Mouse (Mus musculus) embryonic facial prominence, embryonic 14.5 days (tissue): Measurements from ENCODE around the gene Eef1a1. TPM values are rescaled to one million over a fixed set of nuclear protein-coding genes. Genes with fewer than 3 reads are reported as not detected.

ENCODE experiments used
- ATAC-seq: fragments of 200-750 bp; cut with Nextera tagmentation; 2 replicates; pipeline ENCODE4 v1.8.0; 2017; ENCODE audit warnings: low read depth, moderate number of reproducible peaks, moderate TSS enrichment
- DNase-seq: peaks from one replicate; pipeline ENCODE4 v3.0.0-alpha.2; 2015; ENCODE audit warnings: low spot score
- H3K27ac ChIP-seq: fragments of 300-500 bp; sonication (generic); replicated peaks from 2 replicates; pipeline ENCODE4 v1.5.1; 2014; ENCODE audit warnings: low read depth, mild to moderate bottlenecking, low read length, moderate library complexity
- H3K27me3 ChIP-seq: fragments of 300-500 bp; sonication (generic); replicated peaks from 2 replicates; pipeline ENCODE4 v1.6.1; 2014; ENCODE audit warnings: low read length; ENCODE audit not compliant: control insufficient read depth, insufficient read depth
- H3K36me3 ChIP-seq: fragments of 300-500 bp; sonication (generic); 2 replicates; pipeline ENCODE4 v1.6.1; 2014; ENCODE audit warnings: low read length, mixed read lengths; ENCODE audit not compliant: control insufficient read depth, insufficient read depth
- H3K4me1 ChIP-seq: fragments of 300-500 bp; sonication (generic); 2 replicates; pipeline ENCODE4 v1.6.1; 2014; ENCODE audit warnings: antibody characterized with exemption, low read length; ENCODE audit not compliant: control insufficient read depth, insufficient read depth
- H3K4me2 ChIP-seq: fragments of 300-500 bp; sonication (generic); 2 replicates; pipeline ENCODE4 v1.6.1; 2014; ENCODE audit warnings: low read depth, mild to moderate bottlenecking, low read length, moderate library complexity, mixed read lengths
- H3K4me3 ChIP-seq: fragments of 300-500 bp; sonication (generic); 2 replicates; pipeline ENCODE4 v1.5.1; 2014; ENCODE audit warnings: low read depth, mild to moderate bottlenecking, low read length
- H3K9ac ChIP-seq: fragments of 300-500 bp; sonication (generic); 2 replicates; pipeline ENCODE4 v1.6.1; 2014; ENCODE audit warnings: low read depth, mild to moderate bottlenecking, low read length, moderate library complexity, mixed read lengths
- H3K9me3 ChIP-seq: fragments of 300-500 bp; sonication (generic); 2 replicates; pipeline ENCODE4 v1.6.1; 2016; ENCODE audit warnings: low read length; ENCODE audit not compliant: control insufficient read depth
- WGBS: fragments of 180-500 bp; shearing (Covaris S2); extraction: QIAGEN DNeasy Blood & Tissue Kit; methylation state at CpG from one replicate; pipeline ENCODE4 v1.1.7; 2014; 5-methylcytosine and 5-hydroxymethylcytosine counted together
- polyA plus RNA-seq: library from polyadenylated mRNA; unstranded; fragments of >200 nt; fragmentation: Nextera tagmentation; extraction: Ambion mirVana; gene quantifications from 2 replicates; pipeline ENCODE4 v1.2.1, GENCODE M21; 2014

The Eef1a1 gene
- polyA plus RNA-seq, 1 experiment from 2014 or later = 5,674 TPM

GRCm38 (mm10) chr9:78450404-78450803 is 38.5 kb downstream of the Eef1a1 start:
- Histone ChIP-seq H3K9me3 (no peaks in the 10 kb centered on the region), H3K4me1 (peaks cover 5% of the 10 kb centered on the region), H3K4me3 (no peak overlapping the region), H3K36me3 (peaks cover 37% of the 10 kb centered on the region), H3K27ac (no peak overlapping the region), H3K4me2 (no peak overlapping the region), H3K27me3 (peaks cover 14% of the 10 kb centered on the region; the same call in 1 of the 2 replicates), H3K9ac (no peak overlapping the region)
- ATAC-seq = no peak
- DNase-seq = no peak
- WGBS = 70% methylated on average over 3 of the region's 5 CpGs

- H3K4me3 ChIP-seq = peak within 1 kb of the TSS; percentile 98
- H3K9ac ChIP-seq = peak within 1 kb of the TSS; percentile 91
- peaks cover 5% of the 10 kb centered on the region for H3K4me1 ChIP-seq
- peak; percentile 95 for ATAC-seq
- no peaks in the 10 kb centered on the region for H3K9me3 ChIP-seq
- H3K27ac ChIP-seq = peak within 1 kb of the TSS; percentile 84
- WGBS = under 1% methylated on average over 45 of the region's 96 CpGs
- H3K36me3 ChIP-seq = peaks cover 23% of the 10 kb centered on the region
- H3K4me2 ChIP-seq = peak within 1 kb of the TSS; percentile 58
- peak; percentile 94 for DNase-seq
- peaks cover 33% of the 10 kb centered on the region for H3K27me3 ChIP-seq
These were observed 40.7 kb downstream of the Eef1a1 start, which contains the start of the genes Mto1 and Gm17324 for GRCm38 (mm10) chr9:78447973-78448873. Gene Mto1, plus strand, starts transcription at chr9:78448208. Gene Gm17324, minus strand, starts transcription at chr9:78448786.

GRCm38 (mm10) chr9:78447606-78447972 is 41.4 kb downstream of the Eef1a1 start:
- DNase-seq (no peak), ATAC-seq (peak; percentile 34; the same call in 1 of the 2 replicates)
- no peaks in the 10 kb centered on the region for H3K9me3 ChIP-seq
- H3K27ac ChIP-seq = no peak overlapping the region
- peak overlapping the region; percentile 58 for H3K4me2 ChIP-seq
- peaks cover 6% of the 10 kb centered on the region for H3K4me1 ChIP-seq
- peaks cover 17% of the 10 kb centered on the region for H3K36me3 ChIP-seq
- H3K9ac ChIP-seq = peak overlapping the region; percentile 91
- H3K4me3 ChIP-seq = peak overlapping the region; percentile 98
- peaks cover 39% of the 10 kb centered on the region for H3K27me3 ChIP-seq
- WGBS = 33% methylated on average over 9 of the region's 9 CpGs

- peak; percentile 53 for ATAC-seq
- peak within 1 kb of the TSS; percentile 59 for H3K4me3 ChIP-seq
- WGBS = under 1% methylated on average over 66 of the region's 81 CpGs
- peak within 1 kb of the TSS; percentile 68 for H3K9ac ChIP-seq
- peak; percentile 77 for DNase-seq
- H3K27me3 ChIP-seq = peaks cover 70% of the 10 kb centered on the region
- H3K9me3 ChIP-seq = no peaks in the 10 kb centered on the region
- H3K27ac ChIP-seq = no peak within 1 kb of the TSS
- H3K36me3 ChIP-seq = no peaks in the 10 kb centered on the region
- H3K4me2 ChIP-seq = peak within 1 kb of the TSS; percentile 86
- H3K4me1 ChIP-seq = peaks cover 6% of the 10 kb centered on the region; the same call in 1 of the 2 replicates
These were observed 46.2 kb downstream of the Eef1a1 start, which contains the start of gene Cgas for GRCm38 (mm10) chr9:78442579-78443392. Gene Cgas, minus strand, starts transcription at chr9:78443237.

GRCm38 (mm10) chr9:78442237-78442578 is 46.7 kb downstream of the Eef1a1 start:
- Histone ChIP-seq H3K27ac (no peak overlapping the region), H3K9me3 (no peaks in the 10 kb centered on the region), H3K27me3 (peaks cover 70% of the 10 kb centered on the region), H3K4me2 (peak overlapping the region; percentile 86), H3K36me3 (no peaks in the 10 kb centered on the region), H3K4me1 (peaks cover 6% of the 10 kb centered on the region; the same call in 1 of the 2 replicates), H3K9ac (peak overlapping the region; percentile 68), H3K4me3 (peak overlapping the region; percentile 59)
- DNase-seq (peak; percentile 14), ATAC-seq (peak; percentile 23; the same call in 1 of the 2 replicates)
- under 1% methylated on average over 9 of the region's 9 CpGs for WGBS

GRCm38 (mm10) chr9:78439426-78439825 is 49.5 kb downstream of the Eef1a1 start:
- DNase-seq (no peak), ATAC-seq (no peak)
- Histone ChIP-seq H3K27me3 (peaks cover 49% of the 10 kb centered on the region), H3K4me2 (no peak overlapping the region), H3K9me3 (no peaks in the 10 kb centered on the region), H3K4me1 (peaks cover 6% of the 10 kb centered on the region; the same call in 1 of the 2 replicates), H3K9ac (no peak overlapping the region), H3K4me3 (no peak overlapping the region), H3K36me3 (no peaks in the 10 kb centered on the region), H3K27ac (no peak overlapping the region)
- 66% methylated on average over 5 of the region's 5 CpGs for WGBS

- Histone ChIP-seq H3K4me1 (no peaks in the 10 kb centered on the region), H3K4me3 (no peak overlapping the region), H3K27me3 (no peaks in the 10 kb centered on the region), H3K27ac (no peak overlapping the region), H3K36me3 (no peaks in the 10 kb centered on the region), H3K4me2 (no peak overlapping the region), H3K9ac (no peak overlapping the region), H3K9me3 (no peaks in the 10 kb centered on the region)
- ATAC-seq (no peak), DNase-seq (no peak)
- WGBS = 84% methylated on average over 5 of the region's 5 CpGs
These were observed 56.5 kb downstream of the Eef1a1 start for GRCm38 (mm10) chr9:78432471-78432870.

- 71% methylated on average over 6 of the region's 6 CpGs for WGBS
These were observed 58.5 kb downstream of the Eef1a1 start for GRCm38 (mm10) chr9:78430486-78430885.

More at GRCm38 (mm10) chr9:78430486-78430885, 58.5 kb downstream of the Eef1a1 start:
- Histone ChIP-seq H3K36me3 (no peaks in the 10 kb centered on the region), H3K27ac (no peak overlapping the region), H3K9ac (no peak overlapping the region), H3K4me2 (no peak overlapping the region), H3K4me1 (no peaks in the 10 kb centered on the region), H3K9me3 (no peaks in the 10 kb centered on the region), H3K27me3 (no peaks in the 10 kb centered on the region), H3K4me3 (no peak overlapping the region)
- ATAC-seq = no peak
- no peak for DNase-seq
